Comparison of ENCODE assay signal across 8 mouse cellular contexts in the genomic region with DNA sequence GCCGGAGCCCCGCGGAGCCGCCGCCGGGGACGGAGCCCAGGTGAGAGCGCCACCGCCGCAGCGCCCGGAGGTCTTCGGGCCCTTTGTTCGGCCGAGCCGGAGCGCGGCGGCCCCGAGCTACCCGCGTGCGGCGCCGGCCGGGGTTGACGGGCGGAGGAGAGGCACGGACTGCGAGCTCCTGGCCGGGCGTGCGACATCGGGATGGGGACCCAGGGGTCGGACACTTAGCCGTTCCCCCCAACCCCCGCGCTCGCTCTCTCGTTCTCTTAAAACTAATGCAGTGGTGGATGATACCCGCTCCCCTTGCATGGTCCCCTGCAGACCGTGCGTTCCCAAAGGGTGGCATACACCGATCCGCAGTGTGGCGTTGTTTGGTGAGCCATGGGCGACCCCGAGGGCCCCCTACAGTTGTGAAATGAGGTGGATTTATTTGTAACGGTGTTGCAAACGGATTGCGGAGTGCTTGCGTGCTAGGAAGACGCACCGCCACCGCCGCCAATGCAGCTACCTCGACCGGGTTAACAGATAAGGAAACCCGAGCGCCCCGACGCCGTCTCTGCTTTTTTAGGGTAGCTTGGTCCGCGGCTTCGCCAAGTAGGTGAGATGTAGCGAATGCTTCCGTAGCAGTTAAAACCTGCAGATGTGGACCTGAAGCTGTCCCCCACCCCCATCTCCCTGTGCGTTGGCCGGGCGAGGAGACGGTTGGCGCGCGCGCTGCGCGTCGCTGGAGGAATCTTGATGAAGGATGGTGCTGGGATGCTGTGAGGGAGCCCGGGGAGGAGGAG. TPM values are rescaled to one million over a fixed set of nuclear protein-coding genes. Genes with fewer than 3 reads are reported as not detected.
A peak's percentile ranks its signal among the peaks of the same experiment; 100 is the strongest.
DNase-seq lines count a peak whose midpoint lies in the region; ATAC-seq and TF ChIP-seq lines count a peak whose summit lies in the region.

No protein-coding gene starts in this region.

- H3K36me3 ChIP-seq in forebrain, embryonic 13.5 days (ENCODE audit: poor library complexity, severe bottlenecking): no peaks in the 10 kb centered on the region
- H3K36me3 ChIP-seq in heart, postnatal 0 days (replicated peaks; ENCODE audit: control insufficient read depth, insufficient read depth, low read length): no peaks in the 10 kb centered on the region

- H3K4me1 ChIP-seq in forebrain, embryonic 13.5 days: peaks cover 51% of the 10 kb centered on the region
- peaks cover 26% of the 10 kb centered on the region for H3K4me1 ChIP-seq in heart, postnatal 0 days (ENCODE audit: control insufficient read depth, insufficient read depth)

- peak overlapping the region; percentile 93 for H3K4me2 ChIP-seq in forebrain, embryonic 13.5 days
- peak overlapping the region; percentile 94 for H3K4me2 ChIP-seq in heart, postnatal 0 days (ENCODE audit: low read depth, low read length)

- H3K9ac ChIP-seq in forebrain, embryonic 13.5 days: peak overlapping the region; percentile 97
- H3K9ac ChIP-seq in heart, postnatal 0 days (replicated peaks; ENCODE audit: low read depth, low read length): peak overlapping the region; percentile 97

- H3K27me3 ChIP-seq in forebrain, embryonic 13.5 days: 0 out of 2 replicates have a peak, but pooled peaks cover 10% of the 10 kb centered on the region
- no peaks in the 10 kb centered on the region; the same call in 1 of the 2 replicates for H3K27me3 ChIP-seq in heart, postnatal 0 days (ENCODE audit: control insufficient read depth, insufficient read depth, low read length)

- ATAC-seq in cerebellum, adult (ENCODE audit: insufficient number of reproducible peaks, low FRiP score, low TSS enrichment): 0 out of 2 replicates have a peak, but pooled peaks have one; percentile 6
- ATAC-seq in forebrain, embryonic 13.5 days: no peak; the same call in none of the 2 replicates
- no peak for ATAC-seq in heart, postnatal 0 days (ENCODE audit: insufficient read depth, low read depth)

- WGBS in forebrain, embryonic 13.5 days: under 1% methylated on average over 68 of the region's 80 CpGs
- under 1% methylated on average over 63 of the region's 80 CpGs for WGBS in heart, postnatal 0 days

- H3K4me3 ChIP-seq in forebrain, embryonic 13.5 days: peak overlapping the region; percentile 92
- peak overlapping the region; percentile 93 for H3K4me3 ChIP-seq in heart, postnatal 0 days (ENCODE audit: low read depth, low read length)

- no peak for TF ChIP-seq EP300 in heart, postnatal 0 days (IDR thresholded peaks at IDR 0.05; ENCODE audit: low read depth)

- no peak for TF ChIP-seq CTCF in heart, postnatal 0 days (IDR thresholded peaks at IDR 0.05; ENCODE audit: low read depth)

- peak overlapping the region; percentile 96 for H3K27ac ChIP-seq in forebrain, embryonic 13.5 days
- peak overlapping the region; percentile 97 for H3K27ac ChIP-seq in heart, postnatal 0 days (ENCODE audit: low read depth)

- no peaks in the 10 kb centered on the region for H3K9me3 ChIP-seq in forebrain, embryonic 13.5 days (replicated peaks)
- no peaks in the 10 kb centered on the region for H3K9me3 ChIP-seq in heart, postnatal 0 days (replicated peaks; ENCODE audit: control insufficient read depth, low read length)

- peak; percentile 64 for DNase-seq in ES-CJ7 (ENCODE audit: low read depth, low spot score)
- DNase-seq in heart, postnatal 0 days (ENCODE audit: low spot score): peak; percentile 45
- DNase-seq in layer of hippocampus, adult 18-20 months (ENCODE audit: low spot score in 2 of 2): peak; percentile 75 to 77
- DNase-seq in lung, adult 18-20 months: peak; percentile 34 to 41
- peak; percentile 4 for DNase-seq in ovary, adult 18-20 months (ENCODE audit: low spot score)
- peak; percentile 50 to 55 for DNase-seq in thymus, postnatal 10 days (ENCODE audit: low spot score in 2 of 2)

RNA-seq across cellular contexts. Expression of gene Tnrc6c, which starts 1.4 kb away (rescaled TPM):
- polyA plus RNA-seq in forebrain, embryonic 13.5 days (2015; fragmentation: Nextera tagmentation; extraction: Ambion mirVana): 23.7 and 24.7 TPM in 2 replicates
- 24.2 and 24.4 TPM in 2 replicates for total RNA-seq in heart, postnatal 0 days (2014; rRNA removed; ENCODE audit: low replicate concordance)
- 6.2 and 6.8 TPM in 2 replicates for polyA plus RNA-seq in heart, postnatal 0 days (2015; fragmentation: Nextera tagmentation; extraction: Ambion mirVana)
- 10 to 100 TPM; 66.1 to 67.7 TPM for total RNA-seq in layer of hippocampus, adult 18-20 months (2021)

Comparison
In these comparisons a context has a peak if more than half of its experiments do, and no peak if none do; other contexts are left out.
1. DNase-seq: peak in every context shown above with its lines; median percentile 76 in layer of hippocampus, adult 18-20 months; 64 in ES-CJ7; 52 in thymus, postnatal 10 days; 45 in heart, postnatal 0 days; 38 in lung, adult 18-20 months; 4 in ovary, adult 18-20 months.